Mouse (Mus musculus): ENCODE data around the gene Prss46. TPM values are rescaled to one million over a fixed set of nuclear protein-coding genes. Genes with fewer than 3 reads are reported as not detected.

The Prss46 gene
- polyA plus RNA-seq, 1 experiment from 2014 or later: 2.4 TPM

- H3K27me3 ChIP-seq: no peaks in the 10 kb centered on the region
- in situ Hi-C loops (cut with MboI; ENCODE audit: low pct_unique_long_range_greater_than_20kb): no loop called here
- TF ChIP-seq CTCF (IDR thresholded peaks at IDR 0.05): no peak
- CTCF ChIA-PET: no interaction called here
- POLR2A ChIA-PET: no interaction called here
- DNase-seq (ENCODE audit: low read depth, low spot score): no peak
- ATAC-seq: no peak
Observed at GRCm38 (mm10) chr9:110896595-110896994, 52.3 kb downstream of the Prss46 start.

- DNase-seq (ENCODE audit: low read depth, low spot score) (no peak), ATAC-seq (no peak)
- POLR2A ChIA-PET: no interaction called here
- in situ Hi-C loops (cut with MboI; ENCODE audit: low pct_unique_long_range_greater_than_20kb): no loop called here
- CTCF ChIA-PET: no interaction called here
- no peaks in the 10 kb centered on the region for H3K27me3 ChIP-seq
- TF ChIP-seq CTCF (IDR thresholded peaks at IDR 0.05): no peak
Observed at GRCm38 (mm10) chr9:110899451-110900008, 55.2 kb downstream of the Prss46 start.

GRCm38 (mm10) chr9:110901204-110901603, 56.9 kb downstream of the Prss46 start:
- CTCF ChIA-PET: interaction anchor here (1.2 kb wide), 1 partner anchor 67 kb away, joined by 3 read pairs; no protein-coding TSS in a partner anchor
- TF ChIP-seq CTCF (IDR thresholded peaks at IDR 0.05): no peak
- no peaks in the 10 kb centered on the region for H3K27me3 ChIP-seq
- POLR2A ChIA-PET: no interaction called here
- ATAC-seq (no peak), DNase-seq (ENCODE audit: low read depth, low spot score) (no peak)
- in situ Hi-C loops (cut with MboI; ENCODE audit: low pct_unique_long_range_greater_than_20kb): no loop called here

GRCm38 (mm10) chr9:110902271-110902670, 58.0 kb downstream of the Prss46 start:
- TF ChIP-seq CTCF (IDR thresholded peaks at IDR 0.05): no peak
- ATAC-seq (no peak), DNase-seq (ENCODE audit: low read depth, low spot score) (no peak)
- H3K27me3 ChIP-seq: no peaks in the 10 kb centered on the region
- ChIA-PET CTCF (interaction anchor here (0.8 kb wide), 1 partner anchor 21 kb away, joined by 3 read pairs; no protein-coding TSS in a partner anchor), POLR2A (no interaction called here)
- in situ Hi-C loops (cut with MboI; ENCODE audit: low pct_unique_long_range_greater_than_20kb): no loop called here

Other genes starting within 250 kb of the Prss46 start
- 69.3 TPM for gene Nradd, start 220.1 kb upstream of the Prss46 start, polyA plus RNA-seq (2021)
- gene Nbeal2, start 190.3 kb upstream of the Prss46 start, polyA plus RNA-seq (2021): 20.0 TPM
- gene Ccdc12, start 188.0 kb upstream of the Prss46 start, polyA plus RNA-seq (2021): 88.1 TPM
- gene Myl3, start 102.6 kb upstream of the Prss46 start, polyA plus RNA-seq (2021): 0.19 TPM
- gene Pth1r, start 97.4 kb upstream of the Prss46 start, polyA plus RNA-seq (2021): 9.9 TPM
- not detected for gene Prss42, start 46.3 kb upstream of the Prss46 start, polyA plus RNA-seq (2021)
- not detected for gene Prss44, start 30.5 kb upstream of the Prss46 start, polyA plus RNA-seq (2021)
- not detected for gene Prss43, start 17.8 kb upstream of the Prss46 start, polyA plus RNA-seq (2021)
- not detected for gene Prss45, start 9.9 kb upstream of the Prss46 start, polyA plus RNA-seq (2021)
- 0.13 TPM for gene Prss50, start 13.5 kb downstream of the Prss46 start, polyA plus RNA-seq (2021)
- 69.4 TPM for gene Als2cl, start 35.4 kb downstream of the Prss46 start, polyA plus RNA-seq (2021)
- 5.1 TPM for gene Tmie, start 35.6 kb downstream of the Prss46 start, polyA plus RNA-seq (2021)
- not detected for gene Fam240a, start 72.4 kb downstream of the Prss46 start, polyA plus RNA-seq (2021)
- gene Tdgf1, start 101.7 kb downstream of the Prss46 start, polyA plus RNA-seq (2021): not detected
- gene Lrrc2, start 107.0 kb downstream of the Prss46 start, polyA plus RNA-seq (2021): not detected
- gene Rtp3, start 146.1 kb downstream of the Prss46 start, polyA plus RNA-seq (2021): 0.04 TPM
- gene Ltf, start 174.8 kb downstream of the Prss46 start, polyA plus RNA-seq (2021): 0.63 TPM
- 0.45 TPM for gene Ccrl2, start 213.0 kb downstream of the Prss46 start, polyA plus RNA-seq (2021)